Mouse (Mus musculus) myocyte (in vitro differentiated cells): Measurements from ENCODE around the gene Sowaha.

Experiments
- CEBPB ChIP-seq: IDR thresholded peaks from 2 replicates; pipeline ENCODE4 v1.6.1; 2011; ENCODE audit warnings: mild to moderate bottlenecking, moderate library complexity; ENCODE audit not compliant: poor library complexity, insufficient read depth, severe bottlenecking
- E2F4 ChIP-seq: IDR thresholded peaks from one replicate; pipeline ENCODE4 v1.6.1; 2011; ENCODE audit warnings: mild to moderate bottlenecking, control low read depth, moderate library complexity; ENCODE audit not compliant: insufficient read depth
- MAX ChIP-seq: IDR thresholded peaks from one replicate; pipeline ENCODE4 v1.6.1; 2011; ENCODE audit warnings: low read depth, mild to moderate bottlenecking, control low read depth
- MYOD1 ChIP-seq, 3 experiments: IDR thresholded peaks; one replicate each; pipeline ENCODE4 v1.6.1; 2011; ENCODE audit warnings: control low read depth in 2 of 3, low read depth in 2 of 3, mild to moderate bottlenecking in 2 of 3, moderate library complexity in 1 of 3; ENCODE audit not compliant: insufficient read length in 2 of 3, control insufficient read depth in 1 of 3
- MYOG ChIP-seq, 3 experiments: IDR thresholded peaks; one replicate each; pipeline ENCODE4 v1.6.1; 2011; ENCODE audit warnings: control low read depth in 2 of 3, low read depth in 2 of 3, mild to moderate bottlenecking in 2 of 3; ENCODE audit not compliant: insufficient read length in 2 of 3, control insufficient read depth in 1 of 3, insufficient read depth in 1 of 3
- POLR2A ChIP-seq: IDR thresholded peaks from one replicate; pipeline ENCODE4 v1.6.1; 2011; ENCODE audit warnings: low read depth, mild to moderate bottlenecking, control low read depth, moderate library complexity; ENCODE audit not compliant: insufficient read length
- POLR2AphosphoS2 ChIP-seq: IDR thresholded peaks from one replicate; pipeline ENCODE4 v1.6.1; 2011; ENCODE audit warnings: low read depth, control low read depth; ENCODE audit not compliant: insufficient read length
- REST ChIP-seq: IDR thresholded peaks from one replicate; pipeline ENCODE4 v1.6.1; 2011; ENCODE audit warnings: mild to moderate bottlenecking, control low read depth, moderate library complexity; ENCODE audit not compliant: insufficient read depth, insufficient read length
- SRF ChIP-seq: IDR thresholded peaks from one replicate; pipeline ENCODE4 v1.6.1; 2011; ENCODE audit warnings: low read depth; ENCODE audit not compliant: control insufficient read depth, insufficient read length
- TCF12 ChIP-seq: IDR thresholded peaks from one replicate; pipeline ENCODE4 v1.6.1; 2011; ENCODE audit warnings: mild to moderate bottlenecking, control low read depth; ENCODE audit not compliant: poor library complexity, insufficient read depth, severe bottlenecking
- TCF3 ChIP-seq: IDR thresholded peaks from one replicate; pipeline ENCODE4 v1.6.1; 2011; ENCODE audit warnings: low read depth, control low read depth; ENCODE audit not compliant: insufficient read length
- USF1 ChIP-seq: IDR thresholded peaks from one replicate; pipeline ENCODE4 v1.6.1; 2011; ENCODE audit warnings: low read depth, mild to moderate bottlenecking, control low read depth, moderate library complexity

DNA sequence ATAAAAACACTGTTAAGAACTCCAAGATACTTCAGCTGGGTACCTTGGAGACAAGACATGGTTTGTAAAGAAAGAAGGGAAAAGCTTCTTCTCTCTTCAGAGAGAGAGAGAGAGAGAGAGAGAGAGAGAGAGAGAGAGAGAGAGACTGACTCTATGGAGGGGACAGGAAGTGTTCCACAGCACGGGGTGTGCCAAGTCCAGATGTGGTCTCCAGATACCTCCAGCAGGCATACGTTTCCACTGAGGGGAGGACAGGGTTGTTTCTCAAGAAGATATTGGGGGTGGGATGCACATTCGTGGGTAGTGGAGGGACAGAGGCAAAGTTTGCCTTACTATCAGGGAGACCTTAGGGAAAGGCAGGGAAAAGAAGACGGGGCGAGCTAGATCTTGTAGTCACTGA, 38.7 kb upstream of the Sowaha start:
- TF ChIP-seq POLR2A (no peak), SRF (no peak), TCF12 (no peak), USF1 (no peak), E2F4 (no peak), MYOG (IDR thresholded peaks at IDR 0.05; ENCODE audit: control insufficient read depth in 1 of 3, insufficient read depth in 1 of 3, insufficient read length in 2 of 3, low read depth in 2 of 3) (no peak), POLR2AphosphoS2 (no peak), CEBPB (no peak), MAX (no peak), REST (no peak), TCF3 (no peak), MYOD1 (IDR thresholded peaks at IDR 0.05; ENCODE audit: control insufficient read depth in 1 of 3, insufficient read length in 2 of 3, low read depth in 2 of 3) (no peak)
